Mouse (Mus musculus) G1E-ER4 (cell line): ENCODE results near the gene Rapgef4. TPM values are rescaled to one million over a fixed set of nuclear protein-coding genes. Genes with fewer than 3 reads are reported as not detected.

Source experiments
- GATA1 ChIP-seq: IDR thresholded peaks from one replicate; pipeline ENCODE4 v1.8.0; 2012; ENCODE audit warnings: low read length, inconsistent platforms
- polyA plus RNA-seq: library from polyadenylated mRNA; stranded (reverse); fragments of >175 nt; gene quantifications from 2 replicates; pipeline ENCODE4 v1.2.3, GENCODE M21; 2012

Gene Rapgef4
- not detected in 2 replicates for polyA plus RNA-seq

DNA sequence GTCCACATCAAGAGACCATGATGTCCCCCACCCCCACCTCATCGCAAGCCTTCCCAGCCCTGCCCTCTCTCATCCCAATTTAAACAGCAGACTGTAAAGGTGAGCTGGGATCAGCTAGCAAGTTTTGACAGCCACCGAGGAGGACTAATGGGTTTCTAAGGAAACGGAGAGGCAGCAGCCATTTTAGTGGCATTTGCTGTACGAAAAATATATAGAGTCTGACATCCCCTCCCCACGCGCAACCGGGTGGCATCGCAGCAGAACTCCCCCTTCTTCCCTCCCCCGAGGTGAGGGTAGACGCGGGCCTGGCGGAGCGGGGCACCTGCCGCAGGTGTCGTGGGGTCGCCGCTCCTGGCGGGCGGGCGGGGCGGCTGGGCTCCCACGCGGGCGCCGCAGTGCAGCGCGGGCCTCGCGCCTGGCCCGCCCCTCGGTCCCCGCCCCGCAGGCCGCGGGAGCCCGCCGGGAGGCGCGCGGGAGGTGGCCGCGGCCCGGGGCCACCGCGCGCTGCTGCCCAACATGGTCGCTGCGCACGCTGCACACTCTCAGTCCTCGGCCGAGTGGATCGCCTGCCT lies at the start of gene Rapgef4:
Gene Rapgef4, plus strand, starts transcription at position 470 of the 572 bp plus-strand sequence.
- no peak for TF ChIP-seq GATA1

DNA sequence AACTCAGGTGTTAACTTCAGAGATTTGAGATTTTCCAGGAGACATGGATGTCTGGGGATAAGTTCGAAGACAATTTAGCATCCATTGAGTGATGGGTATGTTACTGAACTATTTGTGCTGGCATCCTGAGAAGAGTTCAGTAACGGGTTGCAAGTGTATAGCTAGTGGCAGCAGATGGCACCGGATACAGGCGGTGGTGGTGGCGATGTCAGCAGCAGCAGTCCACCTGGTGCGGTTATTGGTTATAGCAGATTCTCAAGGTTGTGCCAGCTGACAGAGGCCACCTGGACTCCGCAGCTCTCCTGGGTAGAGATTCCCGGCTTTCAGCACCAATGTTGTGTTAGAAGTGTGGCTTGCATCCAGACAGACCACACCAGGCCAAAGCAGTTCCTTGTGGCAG lies 47.0 kb upstream of the Rapgef4 start:
- no peak for TF ChIP-seq GATA1

DNA sequence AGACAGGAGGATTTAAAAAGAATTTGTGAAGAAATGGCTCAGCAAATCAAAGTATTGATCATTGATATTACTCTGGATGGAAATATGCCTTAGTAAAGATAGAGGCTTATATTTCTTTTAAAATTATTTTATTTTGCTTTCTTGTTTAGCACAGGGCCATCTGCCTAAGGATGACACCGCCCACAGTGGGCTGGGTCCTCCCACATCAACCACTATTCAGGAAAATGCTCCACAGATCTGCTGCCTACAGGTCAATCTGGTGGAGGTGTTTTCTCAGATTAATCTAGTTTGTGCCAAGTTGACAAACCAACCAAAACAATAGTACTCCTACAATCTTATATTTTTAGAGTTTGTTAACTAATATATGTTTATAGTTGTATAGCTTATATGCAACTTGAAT lies 44.3 kb upstream of the Rapgef4 start:
- no peak for TF ChIP-seq GATA1

DNA sequence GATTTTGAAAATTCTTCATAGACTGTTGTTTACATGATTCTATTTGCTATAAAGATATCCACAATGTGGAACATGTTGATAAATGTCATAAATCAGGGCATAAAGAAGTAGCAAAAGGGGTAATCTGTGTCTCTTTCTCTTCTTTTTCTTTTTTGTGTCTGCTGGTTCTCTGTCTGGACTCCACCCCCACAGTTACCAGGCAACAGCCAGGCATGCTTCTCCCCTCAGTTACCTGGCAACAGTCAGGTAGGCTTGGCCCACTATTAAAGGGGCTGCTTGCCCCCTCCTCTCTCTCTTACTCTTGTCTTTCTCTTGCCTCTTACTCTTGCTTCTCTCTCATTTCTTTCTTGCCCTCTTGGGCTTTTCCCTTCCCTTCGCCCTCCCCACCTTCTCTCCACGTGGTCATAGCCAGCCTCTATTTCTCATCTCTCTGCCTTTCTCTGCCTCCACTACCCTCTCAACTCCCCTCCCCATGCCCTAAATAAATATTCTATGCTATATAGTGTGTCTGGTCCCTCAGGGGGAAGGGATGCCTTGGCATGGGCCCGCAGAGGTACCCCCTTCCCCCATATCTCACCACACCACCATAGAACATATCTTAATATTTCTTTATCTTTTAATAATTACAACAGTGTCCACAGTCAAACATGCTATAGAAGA lies 43.3 kb upstream of the Rapgef4 start:
- no peak for TF ChIP-seq GATA1

DNA sequence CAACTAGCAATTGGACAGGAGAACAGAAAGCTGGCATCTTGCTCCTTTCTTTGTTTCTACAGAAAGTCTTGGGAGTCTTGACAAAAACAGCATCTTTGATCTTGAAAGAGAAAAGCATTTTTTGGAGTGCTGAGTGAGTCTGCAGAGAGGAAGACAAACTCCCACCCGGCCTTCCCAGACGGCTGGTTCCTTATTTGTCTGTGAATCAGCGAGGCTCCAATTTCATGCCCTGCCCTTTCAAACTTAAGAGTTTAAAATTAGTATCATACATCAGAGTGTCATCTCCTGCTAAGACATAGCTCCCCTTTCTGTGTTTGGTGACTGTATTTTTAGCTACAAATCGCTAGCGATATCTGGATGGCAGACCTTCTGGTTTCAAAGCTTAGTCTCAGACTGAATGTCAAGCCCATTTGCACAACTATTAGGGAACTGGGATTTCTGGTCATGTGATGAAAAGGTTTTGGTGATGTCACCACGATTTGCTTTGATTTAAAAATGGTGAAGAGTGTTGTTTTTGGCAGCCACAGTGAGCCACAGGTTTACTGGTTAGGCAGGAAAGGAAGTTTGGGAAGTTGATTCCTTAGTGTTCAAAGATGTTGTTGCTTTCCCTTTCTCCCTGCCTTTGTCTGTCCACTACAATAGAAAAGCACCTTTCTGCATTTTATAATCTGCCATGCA lies 42.2 kb upstream of the Rapgef4 start:
- no peak for TF ChIP-seq GATA1

DNA sequence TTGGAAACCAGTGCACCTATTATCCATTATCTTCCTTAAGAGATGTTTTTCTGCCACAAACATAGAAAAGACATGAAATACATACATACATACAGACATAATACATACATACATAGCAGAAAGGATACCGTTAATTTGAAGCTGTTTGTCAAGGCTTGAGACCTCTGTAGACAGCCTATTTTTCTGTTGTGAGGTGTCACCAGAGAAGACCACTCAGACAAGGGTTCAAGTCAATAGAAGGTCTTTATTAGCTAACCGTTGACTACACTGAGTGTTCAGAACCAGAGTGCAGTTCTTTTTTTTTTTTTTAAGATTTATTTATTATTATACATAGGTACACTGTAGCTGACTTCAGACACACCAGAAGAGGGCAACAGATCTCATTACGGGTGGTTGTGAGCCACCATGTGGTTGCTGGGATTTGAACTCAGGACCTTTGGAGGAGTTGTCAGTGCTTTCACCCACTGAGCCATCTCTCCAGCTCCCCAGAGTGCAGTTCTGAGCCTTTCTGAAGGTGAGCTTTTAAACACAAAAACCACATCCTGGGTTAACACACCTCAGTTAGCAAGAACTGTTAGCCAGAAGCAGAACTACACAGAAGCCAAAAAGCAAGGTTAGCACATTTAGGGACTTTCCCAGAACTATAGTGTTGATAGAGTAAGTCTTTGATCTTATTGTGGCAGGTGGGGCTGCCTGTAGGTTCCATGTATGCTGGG lies 39.9 kb upstream of the Rapgef4 start:
- no peak for TF ChIP-seq GATA1

DNA sequence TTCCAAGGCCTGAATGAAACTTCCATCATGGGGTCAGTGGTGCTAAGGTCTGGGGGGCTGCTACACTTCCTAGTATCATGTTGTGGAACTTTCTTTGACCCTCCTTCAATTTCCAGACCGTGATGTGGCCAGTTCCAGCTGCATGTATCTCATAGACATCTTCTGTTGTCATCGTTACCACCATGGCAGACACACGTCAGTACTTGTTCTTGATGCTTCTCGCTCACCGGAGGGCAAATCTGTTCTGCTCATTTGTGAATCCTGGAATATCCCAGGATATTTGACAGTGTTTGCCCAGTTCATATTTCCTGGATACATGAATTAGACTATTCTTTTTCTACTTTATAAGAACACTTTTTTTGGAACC lies 39.3 kb upstream of the Rapgef4 start:
- TF ChIP-seq GATA1 = no peak

DNA sequence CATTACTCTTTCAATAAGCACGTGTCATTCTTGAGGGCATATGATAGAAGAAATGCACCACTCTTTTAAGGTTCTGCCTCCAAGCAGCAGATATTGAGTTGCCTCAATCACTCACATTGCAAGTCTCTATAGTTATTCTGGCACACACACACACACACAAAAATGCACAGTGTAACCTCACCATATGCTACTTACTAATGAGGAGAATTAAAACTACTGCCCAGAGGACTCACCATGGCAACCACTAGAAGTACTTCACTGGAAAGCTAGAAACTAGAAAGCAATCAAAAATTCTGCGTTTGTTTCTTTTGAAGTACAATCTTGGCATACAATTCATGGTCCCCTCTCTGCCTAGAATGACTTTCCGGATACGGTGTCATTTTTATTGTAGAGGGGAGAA lies 29.8 kb upstream of the Rapgef4 start:
- TF ChIP-seq GATA1 = no peak

DNA sequence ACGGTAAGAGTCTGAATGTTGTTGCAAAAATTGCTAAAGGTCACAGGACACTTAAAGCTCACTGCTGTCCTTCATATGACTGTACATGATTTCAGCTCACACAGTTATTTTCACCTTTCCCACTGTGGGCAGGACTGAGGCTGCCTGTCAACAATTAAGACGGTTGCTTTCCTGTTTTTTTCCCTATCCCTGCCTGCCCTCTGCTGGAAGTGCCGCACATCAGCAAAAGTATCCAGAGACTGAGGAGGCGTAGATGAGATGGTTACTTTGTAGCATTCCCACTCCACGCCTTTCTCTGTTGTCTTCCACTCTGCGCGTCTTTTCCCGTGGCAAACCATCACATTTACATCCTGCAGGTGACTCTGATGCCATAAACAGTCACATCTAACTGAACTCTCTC lies 25.4 kb upstream of the Rapgef4 start:
- TF ChIP-seq GATA1 = no peak

DNA sequence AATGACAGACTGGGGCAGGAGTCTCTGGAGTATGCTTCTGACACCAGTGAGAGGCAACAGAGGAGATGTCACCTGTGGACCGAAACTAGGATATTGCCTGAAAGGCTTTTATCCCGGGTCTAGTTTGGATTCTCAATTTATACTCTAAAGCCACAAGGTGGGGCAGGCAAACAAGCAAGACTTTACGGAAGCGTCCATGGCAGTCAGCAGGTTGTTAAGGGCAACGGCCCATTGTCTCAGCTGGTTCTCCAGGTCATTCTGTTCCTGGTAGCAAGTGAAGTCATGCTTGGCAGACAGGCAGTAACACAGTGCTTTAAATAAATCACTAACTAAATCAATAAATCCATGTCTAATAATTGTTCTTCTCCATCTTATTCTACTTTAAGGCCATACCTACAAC lies 24.6 kb upstream of the Rapgef4 start:
- TF ChIP-seq GATA1 = no peak

DNA sequence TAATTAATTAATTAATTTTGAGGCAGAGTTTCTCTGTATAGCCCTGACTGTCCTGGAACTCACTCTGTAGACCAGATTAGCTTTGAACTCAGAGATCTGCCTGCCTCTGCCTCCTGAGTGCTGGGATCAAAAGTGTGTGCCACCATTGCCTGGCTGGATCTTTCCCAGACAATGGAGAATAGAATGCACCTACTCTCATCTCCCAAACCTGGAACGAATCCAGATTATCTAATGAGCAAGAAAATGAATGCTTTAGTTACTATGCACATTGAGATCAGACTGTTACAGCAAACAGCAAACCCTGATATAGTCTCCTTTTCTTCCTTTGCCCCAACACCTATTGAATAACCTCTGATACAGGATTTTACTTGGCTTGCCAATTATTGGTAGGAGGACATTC lies 23.1 kb upstream of the Rapgef4 start:
- no peak for TF ChIP-seq GATA1

DNA sequence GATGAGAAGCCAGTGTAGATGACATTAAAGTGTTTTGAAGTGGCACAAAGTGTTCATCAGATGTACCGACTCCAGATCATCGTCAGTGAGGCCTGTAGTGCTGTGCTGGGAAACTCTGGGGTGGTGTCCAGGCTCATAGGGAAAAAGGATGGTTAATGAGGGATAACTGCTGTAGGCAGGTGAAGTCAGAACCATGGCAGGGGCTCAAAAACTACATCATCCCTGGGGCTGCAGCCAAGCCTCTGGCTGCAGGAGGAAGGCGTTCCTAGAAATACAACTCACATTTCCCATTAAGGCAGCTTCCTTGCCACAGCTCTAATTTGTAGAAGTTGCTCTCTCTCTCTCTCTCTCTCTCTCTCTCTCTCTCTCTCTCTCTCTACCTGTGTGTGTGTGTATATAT lies 22.6 kb upstream of the Rapgef4 start:
- no peak for TF ChIP-seq GATA1

DNA sequence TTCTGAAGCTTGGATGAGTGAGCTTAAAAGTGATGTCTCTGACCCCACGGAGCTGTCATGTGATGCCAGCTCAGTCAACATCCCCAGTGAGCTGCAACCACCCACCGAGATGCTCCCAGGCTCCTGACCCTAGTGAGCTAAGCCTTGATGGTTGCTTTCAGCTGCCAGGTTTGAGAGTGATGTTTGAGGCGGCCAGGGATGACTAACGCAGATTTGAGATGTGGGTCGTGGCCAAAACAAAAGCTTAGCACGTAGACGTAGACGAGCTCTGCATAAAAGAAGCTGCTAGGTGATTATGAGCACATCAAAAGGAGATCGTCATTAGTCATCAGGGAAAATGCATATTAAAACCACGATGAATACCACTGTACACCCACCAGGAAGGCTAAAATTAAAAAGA lies 16.8 kb upstream of the Rapgef4 start:
- TF ChIP-seq GATA1 = no peak

DNA sequence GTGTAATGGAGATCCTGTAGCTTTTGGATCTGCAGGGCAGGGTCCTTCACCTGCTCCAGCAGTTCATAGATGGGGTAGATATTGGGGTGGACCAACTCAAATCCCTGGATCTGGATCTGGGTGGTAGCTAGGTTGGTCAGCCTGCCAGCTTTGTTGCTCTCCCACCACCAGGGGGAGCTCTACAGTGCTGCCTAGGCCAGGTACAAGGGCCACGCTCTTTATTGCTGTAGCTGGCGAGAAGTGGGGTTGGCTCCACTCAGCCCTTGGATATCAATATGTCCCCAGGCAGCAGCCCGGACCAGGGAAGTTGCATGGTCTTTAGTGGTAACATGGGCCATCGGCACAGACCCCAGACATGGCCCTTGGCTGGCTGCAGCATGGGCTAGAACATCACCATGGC lies 15.6 kb upstream of the Rapgef4 start:
- no peak for TF ChIP-seq GATA1

DNA sequence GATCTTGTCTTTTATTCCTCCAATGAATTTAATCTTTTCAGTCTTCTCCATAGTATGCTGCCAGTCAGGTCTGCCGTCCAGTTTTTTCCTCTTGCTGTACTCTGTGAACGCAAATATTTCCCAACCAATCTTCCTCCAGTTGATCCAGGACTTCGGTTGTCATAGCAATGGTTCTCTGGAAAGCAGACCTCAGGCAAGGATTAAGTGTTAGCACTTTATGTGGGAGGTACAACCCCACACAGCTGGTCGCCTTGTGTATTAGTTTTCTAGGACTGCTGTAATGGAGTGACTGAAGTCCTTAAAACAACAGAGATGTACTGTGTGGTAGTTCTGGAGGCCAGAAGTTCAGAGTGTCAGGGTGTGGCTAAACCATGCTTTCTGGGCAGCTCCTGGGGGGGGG lies 14.3 kb upstream of the Rapgef4 start:
- no peak for TF ChIP-seq GATA1

DNA sequence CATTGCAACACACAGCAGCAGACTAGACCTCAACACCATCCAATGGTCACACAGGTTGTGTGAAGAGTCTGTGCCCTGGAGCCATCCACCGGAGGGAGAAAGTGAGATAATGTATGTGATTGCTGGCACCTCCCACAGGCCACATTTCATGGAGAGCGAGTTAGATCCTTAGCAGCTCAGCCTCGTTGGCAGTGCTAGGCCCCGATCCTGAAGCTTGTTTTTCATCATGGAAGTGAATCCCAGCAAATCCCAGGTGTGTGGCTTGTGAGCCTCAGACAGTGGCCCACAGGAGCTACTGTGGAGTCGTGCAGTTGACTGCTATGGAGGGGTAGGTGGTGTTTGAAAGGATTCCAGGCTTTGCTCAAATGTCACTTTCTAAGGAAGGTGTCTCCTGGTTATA lies 13.2 kb upstream of the Rapgef4 start:
- no peak for TF ChIP-seq GATA1
